In the genomic region with DNA sequence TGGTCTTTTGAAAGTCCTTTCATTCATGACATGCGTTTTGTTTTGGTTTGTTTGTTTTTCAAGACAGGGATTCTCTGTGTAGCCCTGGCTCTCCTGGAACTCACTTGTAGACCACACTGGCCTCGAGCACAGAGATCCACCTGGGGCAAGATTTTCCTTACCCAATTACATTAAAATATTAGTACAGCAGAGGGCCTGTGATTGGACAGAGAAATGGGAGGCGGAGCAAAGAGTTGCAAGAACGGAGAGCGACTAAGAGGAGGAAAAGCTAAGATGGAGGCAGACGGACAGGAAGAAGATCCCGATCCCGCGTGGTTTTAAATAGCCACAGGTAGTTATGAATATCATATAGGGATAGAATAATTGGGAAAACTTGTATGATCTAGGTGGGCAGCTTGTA, we compare ENCODE assay signal across 9 mouse cellular contexts. TPM values are rescaled to one million over a fixed set of nuclear protein-coding genes. Genes with fewer than 3 reads are reported as not detected.
DNase-seq lines count a peak whose midpoint lies in the region; ATAC-seq lines count a peak whose summit lies in the region.
"Had no signal": no experiment of that assay in that cellular context is flagged by ENCODE, and none has a peak within 500 bp of the region (broad histone marks: within the 10 kb centered on the region; RNA-seq: fewer than 3 reads in every experiment).

No protein-coding gene starts in this region.

- H3K27ac ChIP-seq in embryonic facial prominence, embryonic 13.5 days, result no peak overlapping the region
- no peak overlapping the region for H3K27ac ChIP-seq in intestine, embryonic 16.5 days (ENCODE audit: low read length)
- H3K27ac ChIP-seq: midbrain, embryonic 12.5 days had no signal

- H3K9ac ChIP-seq in embryonic facial prominence, embryonic 13.5 days, result no peak overlapping the region
- no peak overlapping the region for H3K9ac ChIP-seq in intestine, embryonic 16.5 days (ENCODE audit: low read depth, low read length)
- H3K9ac ChIP-seq: midbrain, embryonic 12.5 days had no signal

- H3K4me2 ChIP-seq in embryonic facial prominence, embryonic 13.5 days, result no peak overlapping the region; the same call in 1 of the 2 replicates
- H3K4me2 ChIP-seq in intestine, embryonic 16.5 days (ENCODE audit: low read depth, low read length), result no peak overlapping the region
- H3K4me2 ChIP-seq: midbrain, embryonic 12.5 days had no signal

- ATAC-seq in embryonic facial prominence, embryonic 13.5 days (ENCODE audit: insufficient number of reproducible peaks, insufficient read depth, low FRiP score, low TSS enrichment, low read depth), result no peak
- peak; percentile 49; the same call in 1 of the 2 replicates for ATAC-seq in intestine, embryonic 16.5 days

- H3K9me3 ChIP-seq in embryonic facial prominence, embryonic 13.5 days, result no peaks in the 10 kb centered on the region
- no peaks in the 10 kb centered on the region for H3K9me3 ChIP-seq in intestine, embryonic 16.5 days (ENCODE audit: control insufficient read depth, low read length)
- no peaks in the 10 kb centered on the region for H3K9me3 ChIP-seq in megakaryocyte, embryonic 14.5 days
- H3K9me3 ChIP-seq: midbrain, embryonic 12.5 days had no signal

- no peaks in the 10 kb centered on the region for H3K4me1 ChIP-seq in embryonic facial prominence, embryonic 13.5 days
- H3K4me1 ChIP-seq in intestine, embryonic 16.5 days (ENCODE audit: control insufficient read depth, insufficient read depth, low read length), result no peaks in the 10 kb centered on the region
- no peaks in the 10 kb centered on the region for H3K4me1 ChIP-seq in megakaryocyte, embryonic 14.5 days
- H3K4me1 ChIP-seq: midbrain, embryonic 12.5 days had no signal

- H3K36me3 ChIP-seq in embryonic facial prominence, embryonic 13.5 days, result no peaks in the 10 kb centered on the region
- no peaks in the 10 kb centered on the region for H3K36me3 ChIP-seq in intestine, embryonic 16.5 days (ENCODE audit: control insufficient read depth, insufficient read depth, low read length)
- no peaks in the 10 kb centered on the region for H3K36me3 ChIP-seq in megakaryocyte, embryonic 14.5 days (replicated peaks; ENCODE audit: low read length)
- H3K36me3 ChIP-seq: midbrain, embryonic 12.5 days had no signal

- DNase-seq in kidney, adult 9 months, result peak; percentile 24
- no peak for DNase-seq in kidney, adult 11 months
- DNase-seq in cerebellum, adult 8-10 months, result no peak
- no peak for DNase-seq in layer of hippocampus, adult 8-10 months (ENCODE audit: low spot score in 2 of 2)
- DNase-seq in right cerebral cortex, adult 2 months (ENCODE audit: low spot score in 2 of 2), result no peak

- peaks cover 4% of the 10 kb centered on the region; the same call in 1 of the 2 replicates for H3K27me3 ChIP-seq in embryonic facial prominence, embryonic 13.5 days
- no peaks in the 10 kb centered on the region for H3K27me3 ChIP-seq in intestine, embryonic 16.5 days (replicated peaks; ENCODE audit: control insufficient read depth, insufficient read depth, low read length)
- peaks cover 2% of the 10 kb centered on the region for H3K27me3 ChIP-seq in megakaryocyte, embryonic 14.5 days (replicated peaks)
- H3K27me3 ChIP-seq: midbrain, embryonic 12.5 days had no signal

- peak overlapping the region; percentile 21 for H3K4me3 ChIP-seq in embryonic facial prominence, embryonic 13.5 days
- H3K4me3 ChIP-seq in intestine, embryonic 16.5 days (ENCODE audit: low read length), result peak overlapping the region; percentile 24; the same call in 1 of the 2 replicates
- peak overlapping the region; percentile 85 for H3K4me3 ChIP-seq in megakaryocyte, embryonic 14.5 days (replicated peaks)
- H3K4me3 ChIP-seq: midbrain, embryonic 12.5 days had no signal

- 55% methylated on average over 9 of the region's 9 CpGs for WGBS in embryonic facial prominence, embryonic 13.5 days
- WGBS in intestine, embryonic 16.5 days, result 47% methylated on average over 9 of the region's 9 CpGs

RNA-seq across cellular contexts. Expression of a gene that starts 5.2 kb away (rescaled TPM):
- polyA plus RNA-seq in embryonic facial prominence, embryonic 13.5 days (2015; fragmentation: Nextera tagmentation; extraction: Ambion mirVana), result 15.4 and 15.5 TPM in 2 replicates
- polyA plus RNA-seq in intestine, embryonic 16.5 days (2015; fragmentation: Nextera tagmentation; extraction: Ambion mirVana), result 8.4 and 9.1 TPM in 2 replicates
- 1.3 TPM in 1 of 2 replicates, not detected in the other for polyA plus RNA-seq in megakaryocyte, embryonic 14.5 days (2012; ENCODE audit: insufficient read depth, low replicate concordance)
- 10 to 100 TPM; 44.9 to 51.7 (median 48.5) TPM for total RNA-seq in layer of hippocampus, adult 8-10 months (2022)

Comparison
In these comparisons a context has a peak if more than half of its experiments do, and no peak if none do; other contexts are left out.
1. H3K4me3 ChIP-seq: peak in every context shown above with its lines; median percentile 85 in megakaryocyte, embryonic 14.5 days; 24 in intestine, embryonic 16.5 days; 21 in embryonic facial prominence, embryonic 13.5 days.